16 mouse cellular contexts compared by ENCODE assay signal in the genomic region with DNA sequence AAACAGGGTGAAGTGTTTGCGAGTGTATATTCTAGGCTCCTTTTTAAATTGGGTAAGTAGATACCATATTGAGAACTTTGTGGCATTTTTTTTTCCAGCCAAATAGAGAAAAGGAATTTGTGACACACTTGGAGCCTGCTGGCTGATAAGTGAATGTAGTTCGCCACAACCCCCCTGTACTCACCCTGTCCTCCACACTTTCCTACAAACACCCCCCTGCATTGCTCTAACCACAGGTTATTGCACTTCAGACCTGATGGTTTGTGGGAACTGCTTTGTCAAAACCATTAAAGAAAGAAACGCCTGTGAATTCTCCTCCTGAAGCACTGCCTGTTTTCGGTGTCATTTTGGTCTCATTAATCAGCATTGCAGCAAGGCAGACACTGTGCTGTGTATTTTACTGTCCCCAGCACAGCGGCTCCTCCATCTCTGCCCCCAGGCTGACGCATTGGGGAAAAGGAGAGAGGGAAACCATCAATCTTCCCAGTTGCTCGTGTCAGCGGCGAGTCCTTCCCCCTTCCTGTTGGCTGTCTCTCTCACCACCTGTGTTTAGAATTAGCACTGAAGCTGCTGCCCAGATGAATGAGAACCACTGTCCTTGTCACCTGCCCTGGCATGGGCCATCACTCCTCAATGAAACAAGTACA. TPM values are rescaled to one million over a fixed set of nuclear protein-coding genes. Genes with fewer than 3 reads are reported as not detected.
DNase-seq lines count a peak whose midpoint lies in the region; ATAC-seq lines count a peak whose summit lies in the region.
"Had no signal": no experiment of that assay in that cellular context is flagged by ENCODE, and none has a peak within 500 bp of the region (broad histone marks: within the 10 kb centered on the region; RNA-seq: fewer than 3 reads in every experiment).

No protein-coding gene starts in this region.

- peaks cover 22% of the 10 kb centered on the region for H3K4me1 ChIP-seq in limb, embryonic 13.5 days
- H3K4me1 ChIP-seq: stomach, embryonic 15.5 days had no signal

- no peak overlapping the region for H3K9ac ChIP-seq in limb, embryonic 13.5 days
- H3K9ac ChIP-seq: embryonic facial prominence, embryonic 15.5 days; liver, embryonic 12.5 days; stomach, embryonic 15.5 days had no signal

- no peak overlapping the region for H3K27ac ChIP-seq in limb, embryonic 13.5 days
- H3K27ac ChIP-seq: embryonic facial prominence, embryonic 15.5 days; liver, embryonic 12.5 days; stomach, embryonic 15.5 days had no signal

- H3K4me3 ChIP-seq in limb, embryonic 13.5 days, result no peak overlapping the region
- H3K4me3 ChIP-seq: embryonic facial prominence, embryonic 15.5 days; liver, embryonic 12.5 days; stomach, embryonic 15.5 days had no signal

- H3K4me2 ChIP-seq in limb, embryonic 13.5 days (replicated peaks), result peak overlapping the region; percentile 21; the same call in 1 of the 2 replicates
- H3K4me2 ChIP-seq: embryonic facial prominence, embryonic 15.5 days; liver, embryonic 12.5 days; stomach, embryonic 15.5 days had no signal

- H3K9me3 ChIP-seq in limb, embryonic 13.5 days, result no peaks in the 10 kb centered on the region
- H3K9me3 ChIP-seq: embryonic facial prominence, embryonic 15.5 days; liver, embryonic 12.5 days; stomach, embryonic 15.5 days had no signal

- no peaks in the 10 kb centered on the region for H3K27me3 ChIP-seq in limb, embryonic 13.5 days
- H3K27me3 ChIP-seq: embryonic facial prominence, embryonic 15.5 days; liver, embryonic 12.5 days; stomach, embryonic 15.5 days had no signal

- H3K36me3 ChIP-seq in limb, embryonic 13.5 days, result no peaks in the 10 kb centered on the region
- H3K36me3 ChIP-seq: embryonic facial prominence, embryonic 15.5 days; liver, embryonic 12.5 days; stomach, embryonic 15.5 days had no signal

- WGBS in limb, embryonic 13.5 days, result 17% methylated on average over 9 of the region's 9 CpGs

- peak; percentile 5 for DNase-seq in kidney, postnatal 10 days
- DNase-seq in kidney, adult 18-20 months, result no peak
- peak; percentile 2 for DNase-seq in yolk sac, embryonic 10.5 days (ENCODE audit: low spot score)
- no peak for DNase-seq in right cerebral cortex, postnatal 4 days
- DNase-seq in ovary, postnatal 36 days (ENCODE audit: low spot score), result no peak
- DNase-seq: cerebellum, adult 9-11 months; heart, adult 11 months; heart, postnatal 36 days had no signal

- ATAC-seq in hematopoietic stem cell, adult 5-6 weeks (replicated peaks in 1 of 2; ENCODE audit: insufficient read depth in 1 of 2, low FRiP score in 2 of 2, low TSS enrichment in 1 of 2, low read depth in 1 of 2, poor library complexity in 2 of 2, severe bottlenecking in 2 of 2), result peak; percentile 62 to 64
- ATAC-seq in limb, embryonic 13.5 days (ENCODE audit: low FRiP score, low read depth), result no peak
- ATAC-seq: forebrain, embryonic 16.5 days; liver, embryonic 12.5 days; lung, postnatal 0 days; midbrain, embryonic 16.5 days had no signal

RNA-seq across cellular contexts. Expression of a gene that starts 33.9 kb away (rescaled TPM):
- total RNA-seq in hematopoietic stem cell, adult 5-6 weeks (2017), result 7.8 TPM in 2 replicates
- 8.8 and 9.8 TPM in 2 replicates for polyA plus RNA-seq in limb, embryonic 13.5 days (2015; fragmentation: Nextera tagmentation; extraction: Ambion mirVana)

Comparison
In these comparisons a context has a peak if more than half of its experiments do, and no peak if none do; other contexts are left out.
1. DNase-seq: peak in kidney, postnatal 10 days (single experiment) and yolk sac, embryonic 10.5 days (single experiment); none in kidney, adult 18-20 months (single experiment), right cerebral cortex, postnatal 4 days (single experiment) and ovary, postnatal 36 days (single experiment).